Mouse (Mus musculus) heart, postnatal 36 days (tissue): ENCODE measurements around the gene Pdhx. TPM values are rescaled to one million over a fixed set of nuclear protein-coding genes. Genes with fewer than 3 reads are reported as not detected.
A peak's percentile ranks its signal among the peaks of the same experiment; 100 is the strongest.

Experiments used
- DNase-seq, 2 experiments: peaks; one replicate each; pipeline ENCODE4 v3.0.0; 2021 to 2022
- intact Hi-C: fragments of 180-260 bp; cut with DNase I; formaldehyde crosslinking; loops from one replicate; pipeline ENCODE4 v1.15.1; 2025
- total RNA-seq, 2 experiments: library from RNA; stranded (reverse); gene quantifications; 2 replicates each; pipeline ENCODE4 v1.2.3; 2021

Gene Pdhx
- total RNA-seq, 2 experiments from 2014 or later: 159 to 208 TPM

DNA sequence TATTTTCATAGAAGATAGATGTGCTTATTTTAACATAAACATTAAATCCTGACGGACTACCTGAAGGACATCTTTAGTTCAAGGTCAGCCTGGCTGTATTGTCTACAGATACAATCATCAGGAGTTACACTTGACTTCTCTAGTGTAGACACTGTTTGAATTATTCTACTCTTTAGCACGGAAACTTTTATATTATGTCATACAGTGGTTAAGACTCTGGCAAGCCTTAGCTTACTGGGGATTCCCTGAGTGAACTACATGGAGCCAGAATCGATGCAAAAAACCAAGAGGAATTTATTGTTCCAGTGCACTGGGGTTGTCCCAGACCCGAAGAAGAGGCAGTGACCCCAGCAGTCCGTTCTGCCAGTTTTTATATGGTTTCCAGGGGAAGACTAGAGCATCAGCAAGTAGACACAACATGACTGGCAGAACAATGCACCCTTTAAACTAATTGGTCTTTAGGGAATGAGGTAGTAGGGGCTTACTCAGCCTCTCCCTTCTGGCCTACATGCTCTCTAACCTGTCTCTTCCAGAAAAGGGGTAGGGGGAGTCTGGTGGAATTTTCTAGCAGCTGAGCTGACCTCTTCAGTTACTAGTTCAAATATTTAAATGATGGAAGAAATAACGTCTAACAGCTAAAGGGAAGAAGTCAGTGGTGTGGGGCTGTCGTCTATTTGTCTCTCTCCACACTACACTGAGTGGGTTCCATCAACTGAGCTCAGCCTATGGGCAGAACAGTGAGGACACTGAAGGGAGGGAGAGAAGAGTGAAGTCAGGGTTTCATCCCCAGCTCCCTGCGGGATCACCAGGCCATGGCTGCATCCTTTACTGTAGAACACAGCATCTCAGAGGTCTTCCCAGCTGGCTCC, 6.4 kb downstream of the Pdhx start:
- intact Hi-C loops: no loop called here
- DNase-seq: no peak

DNA sequence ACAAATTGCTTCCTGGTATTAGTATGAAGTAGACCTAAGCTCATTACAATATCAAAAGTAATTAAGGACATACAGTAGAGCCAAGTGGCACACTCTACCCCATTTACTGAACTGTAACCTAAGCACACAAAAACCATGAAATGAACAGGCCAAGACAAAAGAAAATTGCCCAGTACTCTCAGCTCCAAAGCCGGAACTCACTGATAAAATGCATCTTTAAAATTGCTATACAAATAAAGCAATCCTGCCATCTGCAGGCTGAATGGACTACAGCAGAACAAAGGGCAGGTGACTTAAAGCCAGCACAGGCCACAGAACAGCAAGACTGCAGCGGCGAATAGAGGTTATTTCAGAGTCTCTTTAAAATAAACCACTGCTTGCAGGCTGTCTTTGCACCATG, 10.4 kb downstream of the Pdhx start:
- intact Hi-C loops: loop anchor here (2.0 to 5.0 kb wide), 2 partner anchors 258 to 381 kb away; no protein-coding TSS in a partner anchor
- peak; percentile 28 to 35 for DNase-seq

DNA sequence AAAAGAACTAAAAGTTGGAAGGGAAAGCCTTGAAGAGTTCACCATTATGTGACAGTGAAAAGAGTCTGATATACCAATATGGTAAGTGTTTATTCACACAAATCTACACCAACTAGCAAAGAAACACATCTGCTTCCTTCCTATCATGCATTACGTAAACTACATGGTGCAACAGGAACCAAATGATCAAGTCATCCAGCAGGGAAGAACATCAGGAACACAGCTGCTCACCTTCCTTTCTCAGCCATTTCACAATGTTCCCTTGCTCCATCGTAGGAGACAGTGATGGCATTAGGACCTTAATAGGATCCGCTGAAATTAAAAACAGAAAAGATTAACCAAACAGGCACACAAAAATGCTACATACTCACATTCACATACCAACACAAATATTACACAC, 15.0 kb downstream of the Pdhx start:
- intact Hi-C loops: no loop called here
- DNase-seq: no peak

DNA sequence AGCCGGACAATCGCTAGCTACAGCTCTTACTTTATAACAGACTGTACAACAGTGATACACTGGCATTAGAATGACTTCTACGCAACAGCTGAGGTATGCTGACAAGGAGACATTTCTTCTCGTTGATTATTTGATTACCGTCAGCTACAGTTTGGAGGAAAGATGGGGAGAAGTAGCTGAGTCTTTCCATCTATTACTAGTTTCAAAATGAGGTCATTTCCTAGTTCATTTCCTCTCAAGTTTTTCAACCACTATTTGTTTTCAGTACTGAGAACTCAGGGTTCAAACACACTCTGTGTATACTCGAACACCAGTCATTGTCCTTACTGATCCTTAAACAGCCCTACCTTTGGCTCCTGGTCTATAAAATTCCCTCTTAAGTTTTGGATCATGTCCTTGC, 17.5 kb downstream of the Pdhx start:
- intact Hi-C loops: no loop called here
- DNase-seq: no peak

DNA sequence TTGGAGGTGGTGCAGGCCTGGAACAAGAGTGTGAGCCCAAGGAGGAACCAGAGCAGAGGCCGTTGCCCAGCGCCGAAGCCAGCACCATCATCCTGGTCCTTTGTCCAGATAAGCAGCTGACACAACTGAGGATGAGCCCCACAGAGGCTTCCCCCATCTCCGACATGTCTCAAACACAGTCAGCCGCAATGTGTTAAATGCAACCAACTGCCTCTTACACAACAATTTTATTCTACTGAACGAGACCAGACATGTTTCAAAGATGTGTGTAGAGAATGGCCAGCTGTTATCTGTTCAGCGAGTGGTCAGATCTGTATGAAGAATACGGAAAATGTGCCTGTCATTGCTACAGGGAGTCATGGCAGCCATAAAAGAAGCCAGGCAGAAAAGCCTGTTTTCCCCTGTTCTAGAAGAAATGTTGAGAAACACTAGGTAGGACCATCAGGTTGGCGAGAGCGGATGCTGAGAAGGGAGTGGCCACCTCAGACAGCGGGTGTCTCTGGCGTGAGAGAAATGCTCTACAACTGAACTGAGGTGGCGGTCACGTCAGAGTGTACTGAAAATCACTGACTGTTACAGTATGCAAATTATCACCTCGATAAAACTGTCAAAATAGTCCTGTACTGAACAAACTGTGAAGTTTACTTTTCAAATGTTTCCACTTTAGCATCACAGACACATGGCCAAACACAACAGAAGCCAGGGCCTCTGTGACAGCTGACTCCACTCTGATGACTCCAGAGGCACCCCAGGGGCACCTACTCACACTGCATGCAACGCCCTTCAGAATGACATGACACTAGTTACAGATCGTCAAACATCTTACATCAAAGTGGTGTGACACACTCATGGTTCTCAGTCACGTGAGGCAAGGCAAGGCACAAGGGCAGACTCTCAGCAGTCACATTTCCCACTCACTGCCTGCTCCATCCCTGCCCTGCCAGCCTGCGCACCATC, 21.1 kb downstream of the Pdhx start:
- intact Hi-C loops: no loop called here
- no peak for DNase-seq

DNA sequence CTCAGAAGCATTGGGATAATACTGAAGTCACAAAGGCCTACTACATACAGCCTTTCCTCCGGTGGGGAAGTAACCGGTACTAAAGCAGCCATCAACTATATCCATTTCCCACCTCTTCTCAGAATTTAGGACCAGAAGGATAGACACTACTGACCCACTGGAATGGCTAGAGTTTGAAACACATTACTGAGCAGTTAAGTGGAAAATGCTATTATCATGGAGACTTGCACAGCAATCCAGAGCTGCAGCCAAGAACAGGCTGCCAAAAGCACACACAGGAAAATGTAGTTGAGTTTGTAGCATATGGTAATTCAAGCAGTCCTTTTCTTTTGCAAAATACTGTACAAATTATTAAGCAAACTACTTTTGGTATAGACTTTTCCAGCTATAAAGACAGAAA, 28.0 kb downstream of the Pdhx start:
- intact Hi-C loops: no loop called here
- DNase-seq: no peak

DNA sequence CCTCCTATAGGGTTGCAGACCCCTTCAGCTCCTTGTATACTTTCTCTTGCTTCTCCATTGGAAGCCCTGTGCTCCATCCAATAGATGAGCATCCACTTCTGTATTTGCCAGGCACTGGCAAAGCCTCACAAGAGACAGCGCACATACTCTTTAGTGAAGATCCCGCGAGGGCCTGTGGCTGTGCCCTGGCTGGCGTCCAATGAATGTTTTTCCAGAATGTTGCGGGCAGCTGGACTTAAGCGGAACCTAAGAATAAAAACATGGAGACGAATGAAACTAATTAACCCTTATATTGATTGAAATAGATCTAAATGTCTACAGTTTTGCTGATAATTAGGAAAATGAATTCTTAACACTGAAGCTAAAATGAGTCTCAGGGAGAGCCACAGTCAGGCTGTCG, 32.4 kb downstream of the Pdhx start:
- no peak for DNase-seq
- intact Hi-C loops: no loop called here

DNA sequence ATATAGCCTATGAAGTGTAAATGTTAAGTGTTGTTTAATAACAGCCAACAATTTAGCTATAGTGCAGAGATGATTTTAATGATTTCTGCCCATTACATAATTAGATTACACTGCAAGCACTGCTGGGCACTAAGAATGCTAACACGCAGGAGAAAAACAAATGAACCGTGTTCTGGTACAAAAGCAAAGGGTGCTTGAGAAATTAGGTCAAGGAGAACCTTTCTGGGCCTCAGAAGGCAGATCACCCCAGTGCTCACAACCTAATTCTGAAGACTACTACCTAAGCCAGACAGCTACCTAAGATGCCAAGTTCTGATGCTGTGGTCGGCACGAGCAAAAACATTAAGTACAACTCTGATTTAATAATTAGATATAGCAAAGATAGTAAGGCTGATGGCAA, 35.5 kb downstream of the Pdhx start:
- no peak for DNase-seq
- intact Hi-C loops: no loop called here

DNA sequence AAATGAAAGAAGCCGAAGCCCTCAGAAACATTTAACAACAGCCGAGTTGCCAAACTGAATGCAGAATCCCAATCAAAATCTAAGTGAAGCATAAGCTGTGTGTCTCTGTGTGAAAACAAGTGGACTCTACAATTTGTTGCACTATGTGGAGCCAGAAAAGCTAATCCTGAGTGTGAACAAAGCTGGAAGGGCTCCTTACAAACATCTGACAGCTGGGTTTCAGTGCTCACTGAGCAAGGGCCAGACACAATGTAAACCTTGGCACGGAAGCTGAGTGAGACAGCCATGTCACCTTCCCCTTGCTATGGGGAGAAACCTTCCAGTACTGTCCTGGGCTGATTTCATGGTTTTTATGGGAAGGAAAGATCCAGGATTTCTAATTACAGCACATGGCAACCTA, 50.6 kb downstream of the Pdhx start:
- no peak for DNase-seq
- intact Hi-C loops: no loop called here

DNA sequence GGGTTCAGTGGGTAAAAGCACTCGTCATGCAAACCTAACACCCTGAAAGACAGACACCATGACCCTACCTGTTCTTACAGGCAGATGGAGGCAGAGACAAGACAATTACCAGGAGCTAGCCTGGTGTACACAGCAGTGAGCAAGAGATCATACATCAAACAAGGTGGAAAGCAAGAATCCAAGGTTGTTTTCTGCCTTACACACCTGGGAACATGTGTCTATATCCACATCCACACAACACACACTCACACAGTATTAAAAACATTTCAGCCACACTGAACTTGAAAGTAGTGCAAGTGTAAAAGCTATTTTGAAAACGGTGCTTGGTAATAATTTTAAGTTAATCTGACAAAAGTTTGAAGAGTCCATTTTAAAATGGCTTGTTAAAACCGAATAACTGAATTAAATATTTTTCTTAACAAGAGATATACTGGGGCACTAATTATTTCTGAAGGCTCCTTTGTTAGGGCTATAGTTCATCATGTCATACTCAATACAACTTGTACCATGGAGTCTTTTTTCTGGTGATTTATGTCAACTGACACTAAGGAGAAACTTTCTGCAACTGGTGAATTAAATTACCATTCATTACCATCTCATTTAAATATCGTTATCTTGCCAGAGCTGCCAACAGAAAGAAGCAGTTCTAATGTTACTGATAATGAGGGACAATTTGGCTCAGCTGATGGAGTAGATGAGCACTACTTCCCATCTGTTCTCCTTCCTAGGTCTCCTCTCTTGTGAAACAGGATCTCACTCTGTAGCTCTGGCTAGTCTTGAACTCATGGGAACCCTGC, 52.9 kb downstream of the Pdhx start:
- intact Hi-C loops: no loop called here
- DNase-seq: no peak

DNA sequence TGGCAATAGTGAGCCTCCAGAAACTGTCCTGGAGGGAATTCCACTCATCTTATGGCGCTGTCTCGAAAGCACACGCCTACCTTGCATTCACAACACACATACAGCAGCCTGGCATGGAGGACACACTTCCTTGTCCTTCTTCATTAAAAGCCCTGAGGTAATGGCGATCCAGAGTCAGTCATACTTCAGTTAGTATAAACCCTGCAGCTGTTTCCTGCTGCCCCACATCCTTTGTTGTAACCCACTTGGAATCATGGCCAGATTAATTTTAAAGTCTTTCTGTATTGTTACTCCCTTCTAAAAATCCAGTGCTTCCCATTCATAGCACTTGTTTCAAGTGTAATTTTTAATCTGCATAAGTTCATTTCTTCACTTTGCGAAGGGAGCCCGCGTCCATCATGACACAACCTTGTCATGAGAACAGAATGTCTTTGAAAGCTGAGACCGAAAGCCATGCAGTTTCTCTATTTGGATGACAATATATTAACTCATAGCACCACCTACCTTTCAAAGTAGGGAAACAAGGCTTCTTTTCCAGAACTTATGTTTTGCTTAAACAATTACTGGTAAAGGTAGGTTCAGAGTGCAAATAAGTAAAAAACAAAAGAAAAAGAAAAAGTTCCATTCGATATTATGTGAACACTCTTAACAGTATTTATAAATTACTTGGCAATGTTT, 54.4 kb downstream of the Pdhx start:
- intact Hi-C loops: loop anchor here (1.0 to 2.0 kb wide), 4 partner anchors 215 to 428 kb away; no protein-coding TSS in a partner anchor
- peak in 1 of 2 experiments; percentile 14 for DNase-seq

DNA sequence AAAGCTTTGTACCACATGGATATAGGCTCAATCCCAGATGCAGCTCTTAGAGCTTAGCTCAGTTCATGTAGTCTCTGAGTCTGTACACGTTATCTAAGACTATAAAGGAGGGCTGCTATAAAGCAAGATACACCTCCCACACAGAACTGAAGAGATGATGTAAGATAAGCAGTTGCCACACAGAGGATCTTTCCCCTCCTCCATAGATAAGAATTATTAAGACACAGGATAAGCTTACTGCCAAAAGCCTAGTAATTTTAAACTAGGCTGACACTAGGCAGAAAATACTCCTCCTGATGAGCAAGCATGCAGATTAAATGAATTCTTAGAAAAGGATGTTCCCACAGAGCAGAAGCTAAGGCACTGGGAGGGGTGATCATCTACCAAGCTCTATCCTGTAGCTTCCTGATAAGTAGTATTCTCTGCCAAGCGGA, 55.9 kb downstream of the Pdhx start:
- DNase-seq: no peak

DNA sequence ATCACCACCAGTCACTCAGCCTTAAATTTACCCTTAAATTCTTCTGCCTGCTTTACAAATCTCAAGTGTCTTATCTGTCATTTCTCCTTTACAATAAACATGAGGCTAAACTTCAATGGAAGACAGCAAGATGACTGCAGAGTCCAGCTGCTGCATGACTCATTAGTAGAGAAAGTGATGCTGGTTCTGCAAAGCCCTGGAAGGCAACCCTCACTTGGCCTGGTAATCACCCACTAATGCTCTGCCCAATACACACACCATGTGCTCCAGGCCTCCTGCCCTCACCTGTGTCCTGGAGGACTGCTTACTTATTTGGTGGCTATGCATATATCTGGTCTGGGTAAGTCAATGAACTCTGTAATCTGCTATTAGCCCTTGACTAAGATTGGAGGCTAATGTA, 57.2 kb downstream of the Pdhx start:
- DNase-seq: no peak
- intact Hi-C loops: no loop called here

More for the DNA sequence above, 55.9 kb downstream of the Pdhx start:
- intact Hi-C loops: no loop called here

DNA sequence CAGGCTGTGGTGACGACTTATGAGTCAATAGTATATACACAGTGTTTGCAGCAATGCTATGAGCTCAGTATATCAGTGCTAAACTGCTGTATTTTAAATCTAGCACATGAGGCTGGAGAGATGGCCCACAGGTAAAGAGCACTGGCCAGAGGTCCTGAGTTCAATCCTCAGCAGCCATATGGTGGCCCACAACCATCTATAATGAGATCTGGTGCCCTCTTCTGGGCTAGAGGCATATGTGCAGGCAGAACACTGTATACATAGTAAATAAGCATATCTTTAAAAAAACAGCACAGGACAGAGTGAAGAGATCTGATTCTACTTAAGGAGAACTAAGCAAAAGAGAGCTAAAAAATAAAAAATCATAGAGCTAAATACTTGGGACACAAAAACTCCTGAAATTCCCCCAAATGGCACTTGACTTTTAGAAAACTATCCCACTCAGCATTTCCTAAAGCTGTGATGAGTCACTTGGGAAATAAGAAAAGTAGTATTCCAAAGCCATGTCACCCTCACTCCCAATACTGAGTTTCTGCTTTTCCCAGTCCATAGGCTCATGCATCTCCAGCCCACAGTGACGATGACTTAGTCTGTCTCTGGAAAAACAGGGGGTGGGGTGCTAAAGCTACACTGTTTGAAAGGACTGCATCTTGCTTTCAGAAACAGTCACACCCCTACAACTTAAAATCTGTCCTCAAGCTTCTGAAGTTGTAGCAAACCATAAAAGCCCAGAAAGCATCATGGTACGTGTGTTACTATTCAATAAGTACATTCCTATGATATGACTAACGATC, 60.3 kb downstream of the Pdhx start:
- no peak for DNase-seq
- intact Hi-C loops: no loop called here

DNA sequence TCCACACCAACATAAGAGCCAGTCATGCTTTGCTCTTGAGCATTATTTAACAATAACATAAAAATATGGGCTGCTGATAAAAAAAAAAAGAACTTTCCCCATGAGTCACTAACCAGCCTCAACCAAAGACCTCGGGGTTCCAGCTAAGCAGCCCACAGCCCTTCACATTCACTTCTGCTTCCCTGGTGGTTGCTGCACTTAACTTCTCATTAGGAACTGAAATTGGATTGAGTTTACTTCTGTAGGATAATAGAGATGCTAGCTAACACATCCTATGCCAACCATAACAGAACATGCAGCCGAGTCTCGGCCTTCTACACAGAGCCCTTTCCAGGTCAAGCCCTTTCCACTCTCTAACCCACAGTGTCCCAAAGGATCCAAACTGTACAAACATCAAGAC, 65.1 kb downstream of the Pdhx start:
- no peak for DNase-seq
- intact Hi-C loops: no loop called here

DNA sequence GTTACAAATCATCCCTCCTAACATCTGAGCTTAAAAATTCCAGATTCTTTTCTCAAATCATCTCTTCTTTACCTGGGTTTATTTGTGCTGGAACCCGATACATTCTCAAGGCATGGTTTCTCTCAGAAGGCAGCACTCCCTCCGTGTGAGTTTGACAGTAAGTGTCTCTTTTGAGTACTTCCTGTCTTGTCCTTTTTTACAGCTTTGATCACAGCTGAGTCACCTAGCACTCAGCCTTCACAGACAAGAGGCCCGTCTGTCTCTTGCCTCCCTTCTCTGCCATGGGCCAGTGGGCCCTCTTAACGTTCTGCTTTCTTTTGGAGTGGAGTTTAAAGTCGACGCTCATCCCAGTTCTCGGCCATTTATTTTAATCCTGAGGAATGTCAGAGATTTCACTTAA, 68.7 kb downstream of the Pdhx start:
- DNase-seq: no peak
- intact Hi-C loops: no loop called here

DNA sequence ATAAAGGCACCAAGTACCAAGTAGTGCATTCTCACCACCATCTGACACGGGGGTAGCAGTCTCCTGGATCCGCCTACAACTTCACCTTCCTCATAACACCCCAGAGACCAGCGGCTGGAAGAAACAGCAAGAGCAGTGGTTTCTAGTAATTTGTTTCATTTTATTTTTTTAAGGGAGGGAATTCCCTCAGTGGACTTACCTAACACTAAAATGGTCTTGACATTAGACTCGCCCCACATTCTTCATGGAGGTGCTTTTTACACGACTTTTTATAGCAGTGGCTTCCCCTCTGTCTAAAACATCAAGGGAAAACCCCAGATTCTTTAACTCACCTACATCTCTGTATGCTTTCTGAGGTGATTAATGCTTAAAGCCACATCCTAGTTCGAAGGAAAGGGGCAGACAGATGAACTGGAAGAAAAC, 74.1 kb downstream of the Pdhx start:
- DNase-seq: no peak
- intact Hi-C loops: no loop called here

DNA sequence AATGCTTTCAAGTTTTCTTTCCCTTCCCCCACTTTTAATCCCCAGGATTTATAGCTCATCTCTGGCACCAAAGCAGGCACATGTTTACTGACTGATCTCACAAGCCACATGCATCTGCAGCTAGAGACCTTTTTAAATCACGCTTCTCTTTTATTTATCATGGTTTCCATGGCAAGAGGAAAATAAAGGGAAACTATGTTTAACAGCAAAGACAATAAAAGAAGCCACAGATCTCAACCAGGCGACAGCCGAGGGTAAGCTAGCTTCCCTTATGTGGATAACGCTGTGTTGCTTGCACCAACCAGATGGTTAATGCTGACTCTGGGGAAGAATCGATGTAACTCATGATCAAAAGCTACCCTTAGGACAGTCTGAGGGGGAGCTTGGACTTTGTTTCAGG, 75.0 kb downstream of the Pdhx start:
- intact Hi-C loops: no loop called here
- DNase-seq: no peak

DNA sequence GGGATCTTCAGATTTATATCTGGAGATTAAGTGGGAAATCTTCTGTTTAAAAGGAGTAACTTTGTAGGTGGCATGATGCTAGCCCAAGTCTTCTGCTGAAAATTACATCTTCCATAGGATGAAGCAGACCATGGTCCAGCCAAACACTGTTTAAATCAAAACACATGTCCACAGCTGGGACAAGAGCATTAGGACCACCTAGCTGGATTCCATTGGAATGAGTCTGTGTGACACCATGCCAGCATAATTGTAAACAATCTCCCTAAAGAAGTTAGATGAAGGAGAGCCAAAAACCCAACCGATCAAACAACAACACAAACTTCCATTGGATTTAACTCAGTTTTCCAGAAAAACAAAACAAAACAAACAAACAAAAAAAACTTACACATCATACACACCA, 75.4 kb downstream of the Pdhx start:
- intact Hi-C loops: no loop called here
- no peak for DNase-seq
